Mouse (Mus musculus) embryonic facial prominence, embryonic 14.5 days (tissue): ENCODE data around the gene Ankrd52. TPM values are rescaled to one million over a fixed set of nuclear protein-coding genes. Genes with fewer than 3 reads are reported as not detected.
A peak's percentile ranks its signal among the peaks of the same experiment; 100 is the strongest.

Experiments used
- ATAC-seq: fragments of 200-750 bp; cut with Nextera tagmentation; 2 replicates; pipeline ENCODE4 v1.8.0; 2017; ENCODE audit warnings: low read depth, moderate number of reproducible peaks, moderate TSS enrichment
- DNase-seq: peaks from one replicate; pipeline ENCODE4 v3.0.0-alpha.2; 2015; ENCODE audit warnings: low spot score
- H3K27ac ChIP-seq: fragments of 300-500 bp; sonication (generic); replicated peaks from 2 replicates; pipeline ENCODE4 v1.5.1; 2014; ENCODE audit warnings: low read depth, mild to moderate bottlenecking, low read length, moderate library complexity
- H3K27me3 ChIP-seq: fragments of 300-500 bp; sonication (generic); replicated peaks from 2 replicates; pipeline ENCODE4 v1.6.1; 2014; ENCODE audit warnings: low read length; ENCODE audit not compliant: control insufficient read depth, insufficient read depth
- H3K36me3 ChIP-seq: fragments of 300-500 bp; sonication (generic); 2 replicates; pipeline ENCODE4 v1.6.1; 2014; ENCODE audit warnings: low read length, mixed read lengths; ENCODE audit not compliant: control insufficient read depth, insufficient read depth
- H3K4me1 ChIP-seq: fragments of 300-500 bp; sonication (generic); 2 replicates; pipeline ENCODE4 v1.6.1; 2014; ENCODE audit warnings: antibody characterized with exemption, low read length; ENCODE audit not compliant: control insufficient read depth, insufficient read depth
- H3K4me2 ChIP-seq: fragments of 300-500 bp; sonication (generic); 2 replicates; pipeline ENCODE4 v1.6.1; 2014; ENCODE audit warnings: low read depth, mild to moderate bottlenecking, low read length, moderate library complexity, mixed read lengths
- H3K4me3 ChIP-seq: fragments of 300-500 bp; sonication (generic); 2 replicates; pipeline ENCODE4 v1.5.1; 2014; ENCODE audit warnings: low read depth, mild to moderate bottlenecking, low read length
- H3K9ac ChIP-seq: fragments of 300-500 bp; sonication (generic); 2 replicates; pipeline ENCODE4 v1.6.1; 2014; ENCODE audit warnings: low read depth, mild to moderate bottlenecking, low read length, moderate library complexity, mixed read lengths
- H3K9me3 ChIP-seq: fragments of 300-500 bp; sonication (generic); 2 replicates; pipeline ENCODE4 v1.6.1; 2016; ENCODE audit warnings: low read length; ENCODE audit not compliant: control insufficient read depth
- WGBS: fragments of 180-500 bp; shearing (Covaris S2); extraction: QIAGEN DNeasy Blood & Tissue Kit; methylation state at CpG from one replicate; pipeline ENCODE4 v1.1.7; 2014; 5-methylcytosine and 5-hydroxymethylcytosine counted together
- polyA plus RNA-seq: library from polyadenylated mRNA; unstranded; fragments of >200 nt; fragmentation: Nextera tagmentation; extraction: Ambion mirVana; gene quantifications from 2 replicates; pipeline ENCODE4 v1.2.1, GENCODE M21; 2014

Gene Ankrd52
- polyA plus RNA-seq, 1 experiment from 2014 or later, result 11.9 TPM

DNA sequence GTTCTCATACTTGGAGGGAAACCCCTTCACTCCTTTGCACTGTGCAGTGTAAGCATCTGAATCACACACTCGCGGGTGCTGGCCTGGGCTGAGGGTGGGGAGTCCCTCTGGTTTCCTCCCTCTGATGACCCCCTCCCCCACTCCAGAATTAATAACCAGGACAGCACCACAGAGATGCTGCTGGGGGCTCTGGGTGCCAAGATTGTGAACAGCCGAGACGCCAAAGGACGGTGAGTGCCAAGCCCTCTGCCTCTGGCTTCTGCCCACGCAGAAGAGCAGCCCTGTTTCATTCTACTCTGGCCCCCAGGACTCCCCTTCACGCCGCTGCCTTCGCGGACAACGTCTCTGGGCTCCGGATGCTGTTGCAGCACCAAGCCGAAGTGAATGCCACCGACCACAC, 12.0 kb downstream of the Ankrd52 start:
- Histone ChIP-seq H3K36me3 (peaks cover 100% of the 10 kb centered on the region), H3K9ac (no peak overlapping the region), H3K4me1 (no peaks in the 10 kb centered on the region)

DNA sequence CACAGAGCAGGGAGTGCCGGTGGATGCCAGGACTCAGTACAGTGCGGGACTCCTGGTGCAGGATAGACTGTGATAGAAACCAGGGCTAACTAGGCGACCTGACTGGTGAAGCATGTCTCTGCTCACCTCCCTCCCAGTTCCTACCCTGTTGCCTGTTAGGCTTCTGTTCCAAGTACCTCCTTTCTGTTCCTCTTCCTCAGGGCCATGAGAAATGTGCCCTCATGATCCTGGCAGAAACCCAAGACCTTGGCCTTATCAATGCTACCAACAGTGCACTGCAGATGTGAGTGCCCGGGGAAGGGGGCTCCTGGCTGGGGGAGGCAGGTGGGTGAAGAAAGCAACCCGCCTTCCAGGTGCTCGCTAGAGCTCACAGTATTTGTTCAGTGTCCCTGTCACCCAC, 12.7 kb downstream of the Ankrd52 start:
- Histone ChIP-seq H3K36me3 (peaks cover 95% of the 10 kb centered on the region), H3K27me3 (no peaks in the 10 kb centered on the region), H3K9me3 (no peaks in the 10 kb centered on the region), H3K4me2 (no peak overlapping the region), H3K4me1 (no peaks in the 10 kb centered on the region), H3K9ac (no peak overlapping the region), H3K4me3 (no peak overlapping the region), H3K27ac (no peak overlapping the region)
- DNase-seq (no peak), ATAC-seq (no peak)
- 85% methylated on average over 6 of the region's 6 CpGs for WGBS

More for the DNA sequence above, 12.0 kb downstream of the Ankrd52 start:
- Histone ChIP-seq H3K27me3 (no peaks in the 10 kb centered on the region), H3K4me2 (no peak overlapping the region), H3K27ac (no peak overlapping the region), H3K9me3 (no peaks in the 10 kb centered on the region), H3K4me3 (no peak overlapping the region)
- ATAC-seq, result no peak
- no peak for DNase-seq
- WGBS, result 90% methylated on average over 14 of the region's 14 CpGs

DNA sequence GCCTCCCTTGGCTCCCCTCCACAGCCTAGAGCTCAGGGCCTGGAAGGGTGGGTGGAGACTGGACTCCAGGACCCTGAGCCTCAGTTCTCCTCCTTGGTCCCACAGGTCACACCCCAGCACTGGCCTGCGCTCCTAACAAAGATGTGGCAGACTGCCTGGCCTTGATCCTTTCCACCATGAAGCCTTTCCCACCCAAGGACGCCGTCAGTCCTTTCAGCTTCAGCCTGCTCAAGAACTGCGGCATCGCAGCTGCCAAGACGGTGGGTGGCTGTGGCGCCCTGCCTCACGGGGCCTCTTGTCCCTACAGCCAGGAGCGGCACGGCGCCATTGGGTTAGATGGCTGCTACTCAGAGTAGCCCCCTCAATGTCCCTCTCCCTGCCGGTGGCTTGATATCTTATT, 13.5 kb downstream of the Ankrd52 start:
- no peak overlapping the region for H3K4me2 ChIP-seq
- no peak overlapping the region for H3K27ac ChIP-seq
- H3K4me1 ChIP-seq, result no peaks in the 10 kb centered on the region
- no peaks in the 10 kb centered on the region for H3K9me3 ChIP-seq
- DNase-seq (no peak), ATAC-seq (no peak)
- H3K36me3 ChIP-seq, result peaks cover 89% of the 10 kb centered on the region
- H3K4me3 ChIP-seq, result no peak overlapping the region
- no peaks in the 10 kb centered on the region for H3K27me3 ChIP-seq
- 92% methylated on average over 11 of the region's 12 CpGs for WGBS
- no peak overlapping the region for H3K9ac ChIP-seq

DNA sequence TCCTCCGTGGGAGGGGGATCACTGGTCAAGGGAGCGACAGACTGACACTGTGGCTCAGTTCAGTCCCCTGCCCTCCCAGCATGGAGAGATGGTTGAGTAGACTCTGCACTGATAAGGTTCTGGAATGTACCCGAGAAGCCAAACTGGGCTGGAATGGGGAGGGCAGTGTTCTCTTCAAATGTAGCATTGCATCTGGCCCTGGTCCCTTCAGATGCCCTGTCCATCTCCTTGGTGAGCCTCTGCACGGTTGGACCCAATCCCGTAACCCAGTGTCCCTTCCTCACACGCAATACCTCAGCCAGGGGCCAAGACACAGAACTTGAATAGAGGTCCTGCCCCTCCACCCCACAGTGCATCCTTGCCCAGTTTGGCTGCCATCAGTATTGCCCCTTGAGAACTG, 14.9 kb downstream of the Ankrd52 start:
- H3K9ac ChIP-seq, result no peak overlapping the region
- H3K4me2 ChIP-seq, result no peak overlapping the region

DNA sequence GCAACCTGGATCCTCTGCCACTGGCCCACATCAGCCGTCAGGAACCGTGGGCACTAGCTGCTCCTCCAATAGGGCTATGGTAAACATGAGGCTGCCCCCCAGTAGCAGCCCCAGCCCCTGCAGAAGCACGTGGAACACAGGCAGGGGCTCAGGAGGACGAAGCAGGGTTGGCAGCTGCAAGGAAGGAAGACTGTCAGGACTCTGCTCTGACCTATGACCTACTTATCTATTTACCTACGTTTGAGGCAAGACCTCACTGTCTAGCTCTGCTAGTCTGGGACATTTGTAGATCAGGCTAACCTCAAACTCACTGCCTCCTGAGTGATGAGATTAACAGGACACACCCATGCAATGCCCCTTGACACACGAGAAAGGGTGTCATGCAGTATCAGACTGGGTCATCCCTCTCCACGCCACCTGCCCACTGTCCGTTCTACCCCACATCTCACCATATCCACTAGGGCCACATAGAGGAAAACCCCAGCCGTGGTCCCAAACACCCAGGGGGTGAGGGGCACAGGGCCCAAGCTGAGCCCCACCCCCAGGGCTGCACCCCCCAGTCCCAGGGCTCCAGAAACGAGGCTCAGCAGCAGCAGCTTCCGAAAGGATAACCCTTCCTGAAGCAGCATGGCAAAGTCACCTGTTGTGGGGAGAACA, 19.2 kb downstream of the Ankrd52 start:
- Histone ChIP-seq H3K4me3 (no peak overlapping the region), H3K9me3 (no peaks in the 10 kb centered on the region), H3K27me3 (no peaks in the 10 kb centered on the region), H3K4me2 (no peak overlapping the region), H3K4me1 (no peaks in the 10 kb centered on the region), H3K36me3 (peaks cover 47% of the 10 kb centered on the region), H3K27ac (no peak overlapping the region), H3K9ac (no peak overlapping the region)
- ATAC-seq (no peak), DNase-seq (no peak)
- WGBS, result 65% methylated on average over 11 of the region's 11 CpGs

More for the DNA sequence above, 14.9 kb downstream of the Ankrd52 start:
- H3K4me1 ChIP-seq, result no peaks in the 10 kb centered on the region
- H3K4me3 ChIP-seq, result no peak overlapping the region
- DNase-seq (no peak), ATAC-seq (no peak)
- H3K27me3 ChIP-seq, result no peaks in the 10 kb centered on the region
- peaks cover 88% of the 10 kb centered on the region for H3K36me3 ChIP-seq
- 87% methylated on average over 6 of the region's 6 CpGs for WGBS
- H3K27ac ChIP-seq, result no peak overlapping the region
- no peaks in the 10 kb centered on the region for H3K9me3 ChIP-seq

DNA sequence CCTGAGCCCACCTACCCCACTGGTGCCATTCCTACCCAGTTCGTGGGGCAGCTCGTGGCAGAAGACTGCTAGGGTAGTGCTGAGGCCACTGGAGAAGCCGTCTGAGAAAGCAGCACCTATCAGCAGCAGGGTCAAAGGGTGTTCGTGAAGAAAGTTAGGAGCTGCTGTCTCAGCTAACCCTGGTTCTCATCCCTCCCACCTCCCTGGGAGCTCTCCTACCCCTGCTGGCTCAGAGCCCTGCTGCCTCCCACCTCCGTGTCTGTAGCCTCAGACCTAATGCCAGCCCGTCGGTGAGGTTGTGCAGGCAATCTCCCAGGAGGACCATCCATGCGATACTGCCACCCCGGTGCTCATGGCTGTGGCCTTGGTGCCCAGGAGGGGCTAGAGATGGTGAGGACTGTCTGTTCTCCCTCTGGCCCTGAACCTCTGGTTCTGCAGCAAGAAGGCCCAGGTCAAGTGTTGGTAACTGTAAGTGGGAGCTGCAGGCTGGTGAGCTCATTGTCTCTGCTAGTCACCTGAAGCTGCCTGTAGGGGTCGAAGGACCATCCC, 19.9 kb downstream of the Ankrd52 start:
- H3K4me2 ChIP-seq, result no peak overlapping the region
- no peaks in the 10 kb centered on the region for H3K4me1 ChIP-seq
- DNase-seq, result no peak
- ATAC-seq, result no peak
- no peaks in the 10 kb centered on the region for H3K9me3 ChIP-seq
- H3K27me3 ChIP-seq, result no peaks in the 10 kb centered on the region
- H3K9ac ChIP-seq, result peak overlapping the region; percentile 37
- WGBS, result 75% methylated on average over 9 of the region's 10 CpGs
- H3K36me3 ChIP-seq, result peaks cover 40% of the 10 kb centered on the region
- H3K4me3 ChIP-seq, result no peak overlapping the region
- H3K27ac ChIP-seq, result no peak overlapping the region

DNA sequence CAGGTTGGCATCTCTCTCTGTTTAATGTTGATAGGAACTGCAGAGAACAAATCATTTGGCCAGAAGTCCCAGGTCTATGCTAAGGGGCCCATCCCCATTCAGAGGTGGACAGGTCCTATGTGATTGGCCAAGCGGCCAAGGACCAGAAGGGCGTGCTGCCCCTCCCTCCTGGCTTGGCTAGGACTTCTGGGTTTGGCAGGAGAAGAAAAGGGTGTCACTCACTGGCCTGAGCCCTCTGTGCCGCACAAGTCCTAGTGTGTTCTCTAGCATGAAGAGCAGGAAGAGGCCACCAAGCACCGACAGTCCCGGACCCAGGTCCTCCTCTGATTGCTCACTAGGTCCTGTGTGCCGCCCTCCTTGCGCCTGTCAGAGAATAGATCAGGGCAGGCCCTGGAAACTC, 20.6 kb downstream of the Ankrd52 start:
- ATAC-seq (no peak), DNase-seq (no peak)
- Histone ChIP-seq H3K4me3 (no peak overlapping the region), H3K36me3 (peaks cover 34% of the 10 kb centered on the region), H3K27ac (no peak overlapping the region), H3K4me2 (no peak overlapping the region), H3K9me3 (no peaks in the 10 kb centered on the region), H3K27me3 (no peaks in the 10 kb centered on the region), H3K9ac (no peak overlapping the region; the same call in 1 of the 2 replicates), H3K4me1 (no peaks in the 10 kb centered on the region)
- 74% methylated on average over 6 of the region's 7 CpGs for WGBS

DNA sequence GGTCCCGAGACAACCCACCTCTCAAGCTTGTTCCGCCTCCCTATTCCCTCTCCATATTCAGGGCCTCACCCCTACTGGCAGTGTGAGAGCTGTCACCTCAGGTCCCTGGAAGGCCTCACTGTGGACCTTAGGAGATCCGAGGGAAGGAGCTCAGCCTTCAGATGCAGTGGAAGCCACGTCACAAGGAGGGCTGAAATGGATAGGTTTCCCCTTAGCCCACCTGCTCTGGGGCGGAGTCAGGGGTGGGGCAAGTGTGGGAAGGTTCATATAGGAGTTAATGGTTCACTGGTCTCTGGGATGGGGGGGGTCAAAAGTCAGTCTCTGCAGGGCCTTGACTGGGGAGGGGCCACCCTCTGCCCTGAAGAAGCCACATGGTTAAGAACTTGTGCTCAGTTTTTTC, 23.4 kb downstream of the Ankrd52 start:
- Histone ChIP-seq H3K9me3 (no peaks in the 10 kb centered on the region), H3K4me3 (no peak overlapping the region), H3K27me3 (no peaks in the 10 kb centered on the region), H3K4me2 (no peak overlapping the region), H3K4me1 (no peaks in the 10 kb centered on the region), H3K36me3 (peaks cover 16% of the 10 kb centered on the region), H3K27ac (no peak overlapping the region), H3K9ac (0 out of 2 replicates have a peak overlapping the region, but pooled peaks have one; percentile 14)
- 23% methylated on average over 4 of the region's 5 CpGs for WGBS
- 0 out of 2 replicates have a peak, but pooled peaks have one; percentile 23 for ATAC-seq
- DNase-seq, result no peak

DNA sequence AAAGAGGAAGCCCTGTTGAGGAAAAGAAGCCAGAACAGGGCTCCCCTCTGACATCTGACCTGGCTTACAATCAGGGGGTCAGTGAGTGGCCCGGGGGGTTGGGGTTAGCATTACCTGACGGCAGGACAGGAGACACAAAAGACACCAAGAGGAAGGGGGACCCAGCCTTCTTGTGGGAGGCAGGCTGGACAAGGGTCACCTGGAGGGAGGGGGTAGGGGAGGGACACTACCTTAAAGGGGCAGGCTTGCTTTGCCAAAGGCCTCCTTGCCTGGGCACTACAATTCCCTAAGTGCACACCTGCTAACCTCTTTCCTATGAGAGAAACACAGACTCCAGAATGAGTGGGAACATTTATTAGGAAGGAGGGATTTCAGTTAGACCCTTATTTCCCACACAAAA, 24.1 kb downstream of the Ankrd52 start, which contains the start of gene Slc39a5:
Gene Slc39a5, minus strand, starts transcription at position 174 of the 400 bp plus-strand sequence.
- Histone ChIP-seq H3K36me3 (peaks cover 17% of the 10 kb centered on the region), H3K9me3 (no peaks in the 10 kb centered on the region), H3K4me2 (no peak within 1 kb of the TSS), H3K4me1 (no peaks in the 10 kb centered on the region), H3K27me3 (no peaks in the 10 kb centered on the region), H3K4me3 (no peak within 1 kb of the TSS), H3K9ac (0 out of 2 replicates have a peak within 1 kb of the TSS, but pooled peaks have one; percentile 14), H3K27ac (no peak within 1 kb of the TSS)
- no peak for ATAC-seq
- no peak for DNase-seq
- 25% methylated on average over 2 of the region's 2 CpGs for WGBS
